Mouse (Mus musculus): ENCODE measurements around the gene Trappc4.

DNA sequence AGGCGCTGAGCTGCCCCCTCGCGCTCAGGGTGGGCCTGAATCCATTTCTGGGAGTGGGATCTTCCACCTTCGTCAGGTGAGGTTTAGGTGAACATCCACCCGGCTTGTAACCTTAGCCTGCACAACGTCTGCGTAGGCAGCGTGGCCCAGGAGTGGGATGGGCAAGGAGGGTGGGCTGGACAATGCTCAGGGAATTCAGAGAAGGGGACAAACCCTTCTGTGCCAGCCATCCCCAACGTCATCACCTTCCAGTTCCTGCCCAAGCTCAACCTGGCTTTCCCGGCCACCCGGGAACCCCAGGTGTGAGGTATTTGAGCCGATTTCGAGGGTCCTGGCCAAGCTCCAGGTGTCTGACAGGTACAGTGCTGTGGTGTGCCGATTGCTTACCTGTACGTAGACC lies 27.5 kb downstream of the Trappc4 start:
- TF ChIP-seq POLR2A (IDR thresholded peaks at IDR 0.05; ENCODE audit: borderline replicate concordance, extremely low read depth, insufficient read depth, insufficient read length, poor library complexity, severe bottlenecking) (no peak), CTCF (IDR thresholded peaks at IDR 0.05; ENCODE audit: borderline replicate concordance, extremely low read depth, insufficient read depth, insufficient read length) (no peak)
